Mouse (Mus musculus) adrenal gland, adult 18-20 months (tissue): ENCODE data around the gene Slc6a13. TPM values are rescaled to one million over a fixed set of nuclear protein-coding genes. Genes with fewer than 3 reads are reported as not detected.

ENCODE experiments used
- DNase-seq, 2 experiments: peaks; one replicate each; pipeline ENCODE4 v3.0.0; 2021 to 2022; ENCODE audit warnings: low spot score in 2 of 2
- microRNA-seq, 2 experiments: library from miRNA; unstranded; fragments of <30 nt; microRNA quantifications; one replicate each; pipeline ENCODE4 v1.2.0; 2021; ENCODE audit warnings: borderline number of aligned reads in 2 of 2
- total RNA-seq, 2 experiments: library from RNA; stranded (reverse); gene quantifications; 1 replicate in 1 of 2; 2 replicates in 1 of 2; pipeline ENCODE4 v1.2.3; 2021

Slc6a13 gene
- total RNA-seq, 2 experiments from 2014 or later, result 0.83 to 6.6 TPM

DNA sequence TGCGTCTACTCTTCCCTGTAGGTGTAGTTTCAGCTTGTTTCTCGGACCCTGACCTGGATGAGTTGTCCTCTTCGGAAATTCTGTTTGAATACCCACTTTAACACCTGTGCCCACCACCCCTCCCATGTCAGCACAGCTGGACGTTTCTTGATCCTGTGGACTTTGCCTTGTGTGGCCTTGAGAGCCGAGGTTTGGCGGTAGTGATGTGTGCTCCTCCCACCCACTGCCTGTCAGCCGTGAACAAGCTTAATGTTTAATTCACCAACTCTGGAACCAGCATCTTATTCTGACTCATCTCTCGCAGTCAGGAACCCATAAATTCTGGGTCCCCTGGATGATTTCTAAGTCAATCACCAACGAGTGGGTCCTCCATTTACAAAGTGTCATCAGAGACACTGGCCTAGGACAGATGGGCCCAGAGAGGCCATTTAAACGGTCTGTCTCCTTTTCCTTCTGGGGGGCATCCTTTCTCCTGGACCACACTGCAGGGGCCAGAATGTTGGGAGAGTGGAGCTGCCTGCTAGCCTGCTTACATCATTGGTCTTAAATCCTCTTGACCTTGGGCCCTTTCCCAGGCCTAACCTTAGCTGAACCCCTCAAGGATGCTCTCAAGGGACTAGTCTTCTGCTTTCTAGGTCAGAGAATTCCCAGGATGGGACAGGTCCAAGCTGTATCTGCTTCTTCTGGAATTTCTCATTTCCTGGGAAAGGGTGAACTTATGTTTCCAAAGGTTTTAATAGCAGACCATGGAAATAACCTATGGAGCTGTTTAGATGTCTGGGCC is 71.4 kb downstream of the Slc6a13 start:
- no peak for DNase-seq

- DNase-seq, result no peak
These were observed 76.1 kb downstream of the Slc6a13 start for GRCm38 (mm10) chr6:121376159-121376558.

GRCm38 (mm10) chr6:121378256-121378655 is 78.2 kb downstream of the Slc6a13 start:
- DNase-seq, result no peak

DNA sequence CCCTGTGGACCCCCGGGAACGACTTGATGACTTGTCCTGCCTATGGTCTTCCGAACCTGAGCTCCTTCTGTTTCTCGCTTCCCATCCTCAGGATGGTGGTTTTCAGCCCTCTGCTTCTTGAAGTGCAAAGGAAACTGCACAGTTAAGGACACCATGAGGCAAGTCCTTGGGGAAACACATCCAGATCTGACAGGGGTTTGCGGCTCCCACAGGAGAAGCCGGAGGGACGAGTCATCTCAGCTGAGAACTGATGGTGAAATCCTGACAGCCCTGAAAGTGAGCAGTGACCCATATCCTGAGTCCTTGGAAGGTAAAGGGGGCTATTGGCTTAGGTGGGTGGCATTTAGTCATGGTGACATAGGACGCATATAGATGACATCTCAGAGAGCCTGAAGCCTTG is 80.5 kb downstream of the Slc6a13 start:
- DNase-seq, result no peak

GRCm38 (mm10) chr6:121382071-121382470 is 82.0 kb downstream of the Slc6a13 start:
- DNase-seq, result no peak

DNA sequence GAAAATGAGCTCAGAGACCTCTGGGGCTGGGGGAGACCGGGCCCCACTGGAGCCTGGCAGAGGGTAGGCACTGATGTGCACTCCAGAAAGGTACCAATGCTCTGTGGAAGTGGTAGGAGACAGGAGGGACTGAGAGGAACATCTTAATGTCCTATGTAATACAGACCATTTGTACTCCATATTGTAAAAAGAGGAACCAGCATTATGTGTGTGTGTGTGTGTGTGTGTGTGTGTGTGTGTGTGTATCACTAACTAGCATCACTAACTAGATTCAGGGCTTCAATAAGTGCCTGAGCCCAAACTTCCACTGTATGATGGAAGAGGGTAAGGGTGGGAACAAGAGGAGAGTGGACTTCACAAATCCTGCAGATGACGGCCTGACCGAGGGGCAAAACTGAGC is 85.4 kb downstream of the Slc6a13 start:
- DNase-seq, result no peak

Small RNA genes within 50 kb of the gene (microRNA-seq; reads per million reads assigned to microRNA genes)
- gene Gm24855, result 0 reads per million in 2 experiments

Other genes with a start within 250 kb of the Slc6a13 start
- gene Mical3, start 169.2 kb upstream of the Slc6a13 start, total RNA-seq, result 10 to 100 TPM; 35.7 to 46.0 TPM
- 10 to 100 TPM; 11.1 to 11.6 TPM for gene Pex26, start 116.6 kb upstream of the Slc6a13 start, total RNA-seq
- gene Tuba8, start 89.5 kb upstream of the Slc6a13 start, total RNA-seq, result 10 to 100 TPM in 1 of 2 experiments, 1 to 10 TPM in 1; 9.7 to 22.9 TPM
- gene Usp18, start 54.3 kb upstream of the Slc6a13 start, total RNA-seq, result 1 to 10 TPM; 1.9 to 2.3 TPM
- under 1 TPM; 0.13 to 0.58 TPM for gene Slc6a12, start 42.8 kb downstream of the Slc6a13 start, total RNA-seq
- gene Iqsec3, start 173.5 kb downstream of the Slc6a13 start, total RNA-seq, result 1 to 10 TPM; 4.3 to 5.1 TPM